Mouse (Mus musculus): ENCODE measurements around the gene Cutal. TPM values are rescaled to one million over a fixed set of nuclear protein-coding genes. Genes with fewer than 3 reads are reported as not detected.

Cutal gene
- polyA plus RNA-seq, 1 experiment = not detected

- Histone ChIP-seq H3K36me3 (ENCODE audit: control insufficient read depth, insufficient read depth) (no peaks in the 10 kb centered on the region), H3K27me3 (ENCODE audit: control insufficient read depth, insufficient read depth, insufficient read length) (no peaks in the 10 kb centered on the region), H3ac (ENCODE audit: control insufficient read depth, insufficient read length) (no peak overlapping the region), H3K4me2 (ENCODE audit: low read depth) (no peak overlapping the region), H3K79me2 (ENCODE audit: control insufficient read depth, insufficient read depth) (no peaks in the 10 kb centered on the region), H3K4me3 (no peak overlapping the region)
- TF ChIP-seq MYOG (IDR thresholded peaks at IDR 0.05; ENCODE audit: control insufficient read depth in 1 of 3, insufficient read depth in 1 of 3, insufficient read length in 2 of 3, low read depth in 2 of 3) = no peak
Observed at GRCm38 (mm10) chr2:34896821-34897460, 22.7 kb downstream of the Cutal start.

- Histone ChIP-seq H3K4me2 (ENCODE audit: low read depth) (no peak overlapping the region), H3K79me2 (ENCODE audit: control insufficient read depth, insufficient read depth) (no peaks in the 10 kb centered on the region), H3ac (ENCODE audit: control insufficient read depth, insufficient read length) (no peak overlapping the region), H3K27me3 (ENCODE audit: control insufficient read depth, insufficient read depth, insufficient read length) (no peaks in the 10 kb centered on the region), H3K36me3 (ENCODE audit: control insufficient read depth, insufficient read depth) (no peaks in the 10 kb centered on the region), H3K4me3 (no peak overlapping the region)
- TF ChIP-seq MYOD1 (IDR thresholded peaks at IDR 0.05; ENCODE audit: control insufficient read depth in 1 of 3, insufficient read length in 2 of 3, low read depth in 2 of 3) (no peak), E2F4 (IDR thresholded peaks at IDR 0.05; ENCODE audit: insufficient read depth) (no peak), POLR2A (IDR thresholded peaks at IDR 0.05; ENCODE audit: insufficient read length, low read depth) (no peak), MAX (IDR thresholded peaks at IDR 0.05; ENCODE audit: low read depth) (no peak), REST (IDR thresholded peaks at IDR 0.05; ENCODE audit: insufficient read depth, insufficient read length) (no peak), POLR2AphosphoS2 (IDR thresholded peaks at IDR 0.05; ENCODE audit: insufficient read length, low read depth) (no peak)
Observed at GRCm38 (mm10) chr2:34897820-34898219, 23.6 kb downstream of the Cutal start.

DNA sequence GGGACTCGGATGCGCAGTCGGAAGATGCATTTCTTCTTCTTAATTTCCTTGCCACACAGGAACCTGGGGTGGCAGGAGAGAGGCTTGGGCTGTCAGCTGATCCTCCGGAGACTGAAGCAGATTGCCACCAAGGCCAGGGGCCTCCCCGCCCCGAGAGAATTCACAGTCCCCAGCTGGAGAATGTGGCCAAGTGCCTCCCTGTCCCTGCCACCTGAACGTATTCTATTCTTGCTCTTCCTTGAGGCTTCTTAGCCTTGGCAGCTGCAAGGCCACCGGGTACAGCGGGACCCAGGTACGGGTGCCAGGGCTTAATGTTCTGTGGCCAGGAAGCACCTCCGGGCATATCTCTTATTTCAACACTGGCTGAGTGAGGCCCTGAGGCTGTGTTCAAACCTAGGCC lies 25.5 kb downstream of the Cutal start:
- no peaks in the 10 kb centered on the region for H3K79me2 ChIP-seq (ENCODE audit: control insufficient read depth, insufficient read depth)

DNA sequence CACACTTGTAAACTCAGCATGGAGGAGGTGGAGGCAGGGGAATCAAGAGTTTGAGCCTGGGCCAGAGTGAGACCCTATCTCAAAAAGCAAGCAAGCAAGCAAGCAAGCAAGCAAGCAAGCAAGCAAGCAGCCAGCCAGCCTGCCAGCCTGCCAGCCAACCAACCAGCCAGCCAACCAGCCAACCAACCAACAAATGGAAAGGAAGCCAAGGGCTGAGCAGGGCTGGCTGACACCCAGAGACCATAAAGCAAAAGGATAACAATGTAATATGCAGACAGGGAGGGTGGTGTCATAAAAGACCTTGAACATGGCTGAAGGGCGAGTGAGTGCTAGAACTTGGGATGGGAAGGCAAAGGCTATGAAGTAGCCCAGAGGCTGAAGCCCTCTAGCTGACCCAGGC lies 26.2 kb downstream of the Cutal start:
- Histone ChIP-seq H3K36me3 (ENCODE audit: control insufficient read depth, insufficient read depth) (no peaks in the 10 kb centered on the region), H3K27me3 (ENCODE audit: control insufficient read depth, insufficient read depth, insufficient read length) (no peaks in the 10 kb centered on the region), H3K79me2 (ENCODE audit: control insufficient read depth, insufficient read depth) (no peaks in the 10 kb centered on the region), H3ac (ENCODE audit: control insufficient read depth, insufficient read length) (no peak overlapping the region), H3K4me2 (ENCODE audit: low read depth) (no peak overlapping the region), H3K4me3 (no peak overlapping the region)
- TF ChIP-seq SRF (IDR thresholded peaks at IDR 0.05; ENCODE audit: control insufficient read depth, insufficient read length, low read depth) (no peak), TCF3 (IDR thresholded peaks at IDR 0.05; ENCODE audit: insufficient read length, low read depth) (no peak), MYOD1 (IDR thresholded peaks at IDR 0.05; ENCODE audit: control insufficient read depth in 1 of 3, insufficient read length in 2 of 3, low read depth in 2 of 3) (no peak), REST (IDR thresholded peaks at IDR 0.05; ENCODE audit: insufficient read depth, insufficient read length) (no peak), CEBPB (IDR thresholded peaks at IDR 0.05; ENCODE audit: insufficient read depth, poor library complexity, severe bottlenecking) (no peak), TCF12 (IDR thresholded peaks at IDR 0.05; ENCODE audit: insufficient read depth, poor library complexity, severe bottlenecking) (no peak), MAX (IDR thresholded peaks at IDR 0.05; ENCODE audit: low read depth) (no peak), E2F4 (IDR thresholded peaks at IDR 0.05; ENCODE audit: insufficient read depth) (no peak), POLR2A (IDR thresholded peaks at IDR 0.05; ENCODE audit: insufficient read length, low read depth) (no peak), MYOG (IDR thresholded peaks at IDR 0.05; ENCODE audit: control insufficient read depth in 1 of 3, insufficient read depth in 1 of 3, insufficient read length in 2 of 3, low read depth in 2 of 3) (no peak), USF1 (IDR thresholded peaks at IDR 0.05; ENCODE audit: low read depth) (no peak), POLR2AphosphoS2 (IDR thresholded peaks at IDR 0.05; ENCODE audit: insufficient read length, low read depth) (no peak)

More for the DNA sequence above, 25.5 kb downstream of the Cutal start:
- Histone ChIP-seq H3K36me3 (ENCODE audit: control insufficient read depth, insufficient read depth) (no peaks in the 10 kb centered on the region), H3K4me3 (no peak overlapping the region), H3K4me2 (ENCODE audit: low read depth) (no peak overlapping the region), H3K27me3 (ENCODE audit: control insufficient read depth, insufficient read depth, insufficient read length) (no peaks in the 10 kb centered on the region), H3ac (ENCODE audit: control insufficient read depth, insufficient read length) (no peak overlapping the region)
- TF ChIP-seq TCF12 (IDR thresholded peaks at IDR 0.05; ENCODE audit: insufficient read depth, poor library complexity, severe bottlenecking) = no peak
- TF ChIP-seq E2F4 (IDR thresholded peaks at IDR 0.05; ENCODE audit: insufficient read depth) = no peak
- no peak for TF ChIP-seq MAX (IDR thresholded peaks at IDR 0.05; ENCODE audit: low read depth)
- TF ChIP-seq MYOG (IDR thresholded peaks at IDR 0.05; ENCODE audit: control insufficient read depth in 1 of 3, insufficient read depth in 1 of 3, insufficient read length in 2 of 3, low read depth in 2 of 3) = no peak
- no peak for TF ChIP-seq POLR2AphosphoS2 (IDR thresholded peaks at IDR 0.05; ENCODE audit: insufficient read length, low read depth)
- TF ChIP-seq SRF (IDR thresholded peaks at IDR 0.05; ENCODE audit: control insufficient read depth, insufficient read length, low read depth) = no peak
- TF ChIP-seq POLR2A (IDR thresholded peaks at IDR 0.05; ENCODE audit: insufficient read length, low read depth) = no peak
- TF ChIP-seq CEBPB (IDR thresholded peaks at IDR 0.05; ENCODE audit: insufficient read depth, poor library complexity, severe bottlenecking) = no peak

DNA sequence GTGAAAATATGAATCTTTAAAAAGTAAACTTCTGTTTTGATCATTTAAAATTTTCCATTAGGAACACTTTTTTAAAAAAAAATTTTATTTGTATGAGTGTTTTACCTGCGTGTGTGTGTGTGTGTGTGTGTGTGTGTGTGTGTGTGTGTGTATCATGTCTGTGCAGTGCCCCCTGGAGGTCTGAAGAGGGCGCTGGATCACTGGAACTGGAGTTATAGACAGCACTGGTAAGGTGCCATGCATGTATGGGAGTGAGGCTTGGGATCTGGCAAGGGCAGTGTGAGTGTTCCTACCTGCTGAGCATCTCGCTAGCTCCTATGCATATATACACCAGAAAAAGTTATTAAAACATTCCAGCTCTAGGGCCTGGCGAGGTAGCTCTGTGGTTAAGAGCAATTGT lies 27.5 kb downstream of the Cutal start:
- Histone ChIP-seq H3K27me3 (ENCODE audit: control insufficient read depth, insufficient read depth, insufficient read length) (no peaks in the 10 kb centered on the region), H3K36me3 (ENCODE audit: control insufficient read depth, insufficient read depth) (no peaks in the 10 kb centered on the region), H3K4me2 (ENCODE audit: low read depth) (no peak overlapping the region), H3ac (ENCODE audit: control insufficient read depth, insufficient read length) (no peak overlapping the region), H3K79me2 (ENCODE audit: control insufficient read depth, insufficient read depth) (no peaks in the 10 kb centered on the region), H3K4me3 (no peak overlapping the region)
- no peak for TF ChIP-seq POLR2AphosphoS2 (IDR thresholded peaks at IDR 0.05; ENCODE audit: insufficient read length, low read depth)
- no peak for TF ChIP-seq SRF (IDR thresholded peaks at IDR 0.05; ENCODE audit: control insufficient read depth, insufficient read length, low read depth)
- TF ChIP-seq USF1 (IDR thresholded peaks at IDR 0.05; ENCODE audit: low read depth) = no peak
- no peak for TF ChIP-seq CEBPB (IDR thresholded peaks at IDR 0.05; ENCODE audit: insufficient read depth, poor library complexity, severe bottlenecking)

Data from myocyte (in vitro differentiated cells).